Mouse (Mus musculus): ENCODE measurements around the gene Ceacam18.

DNA sequence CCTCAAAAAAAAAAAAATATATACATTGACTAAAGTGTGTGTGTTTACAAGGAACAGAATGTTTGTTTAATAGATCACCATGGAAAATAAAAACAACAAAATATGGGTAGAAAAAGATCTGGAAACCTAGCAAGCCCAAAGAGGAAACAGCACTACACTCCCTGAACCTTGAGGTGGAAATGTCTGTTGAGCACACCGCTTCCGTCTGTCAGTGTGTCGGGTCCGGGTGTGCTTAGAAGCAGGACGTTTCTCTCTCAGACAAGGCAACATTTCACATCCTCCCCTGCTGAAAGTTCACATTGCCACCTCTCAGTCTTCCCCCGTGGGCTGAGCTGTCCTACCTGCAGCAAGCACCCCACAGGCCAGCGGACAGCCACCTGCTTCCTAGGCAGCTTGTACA is 11.6 kb upstream of the Ceacam18 start:
- TF ChIP-seq POLR2A (IDR thresholded peaks at IDR 0.05; ENCODE audit: extremely low read depth, insufficient read depth, low read length) (no peak), CTCF (IDR thresholded peaks at IDR 0.05; ENCODE audit: extremely low read depth, insufficient read depth, low read length) (no peak)
